Mouse (Mus musculus): ENCODE measurements around the gene D430041D05Rik. TPM values are rescaled to one million over a fixed set of nuclear protein-coding genes. Genes with fewer than 3 reads are reported as not detected.

Gene D430041D05Rik
- polyA plus RNA-seq, 1 experiment from 2014 or later: 0.06 TPM

GRCm38 (mm10) chr2:104408351-104408750 lies 2.5 kb downstream of the D430041D05Rik start:
- H3K27me3 ChIP-seq: peaks cover 69% of the 10 kb centered on the region
- no peaks in the 10 kb centered on the region for H3K9me3 ChIP-seq (replicated peaks)
- no peaks in the 10 kb centered on the region for H3K36me3 ChIP-seq
- ATAC-seq (replicated peaks; ENCODE audit: insufficient number of reproducible peaks, insufficient read depth, low FRiP score, low read depth): no peak
- no peak overlapping the region for H3K4me2 ChIP-seq
- 69% methylated on average over 7 of the region's 7 CpGs for WGBS
- H3K27ac ChIP-seq: no peak overlapping the region
- H3K9ac ChIP-seq: no peak overlapping the region
- no peak overlapping the region for H3K4me3 ChIP-seq
- H3K4me1 ChIP-seq (replicated peaks): peaks cover 16% of the 10 kb centered on the region

DNA sequence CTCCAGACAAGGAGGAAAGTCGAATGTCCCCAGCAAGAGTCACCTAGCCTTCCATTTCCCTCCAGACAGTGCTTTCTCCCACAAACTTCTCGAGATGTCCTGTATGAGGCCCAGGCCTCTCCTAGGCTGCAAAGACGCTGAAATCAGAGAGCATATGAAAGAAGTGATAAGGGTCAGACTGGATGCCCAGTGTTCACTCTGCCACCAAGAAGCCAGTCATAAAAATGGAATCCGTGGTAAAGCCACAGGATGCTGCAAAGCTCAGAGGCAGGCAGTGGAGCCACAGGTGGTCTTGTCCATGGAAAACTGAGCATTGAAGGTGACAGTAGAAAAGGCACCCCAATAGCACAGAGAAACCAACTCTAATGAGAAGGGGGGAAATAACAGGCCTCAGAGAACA lies 2.9 kb downstream of the D430041D05Rik start:
- H3K4me1 ChIP-seq (replicated peaks): peaks cover 16% of the 10 kb centered on the region
- H3K4me2 ChIP-seq: no peak overlapping the region
- no peak overlapping the region for H3K9ac ChIP-seq
- WGBS: 63% methylated on average over 4 of the region's 4 CpGs
- ATAC-seq (replicated peaks; ENCODE audit: insufficient number of reproducible peaks, insufficient read depth, low FRiP score, low read depth): no peak
- H3K9me3 ChIP-seq (replicated peaks): no peaks in the 10 kb centered on the region
- H3K27me3 ChIP-seq: peaks cover 65% of the 10 kb centered on the region
- H3K27ac ChIP-seq: no peak overlapping the region
- no peaks in the 10 kb centered on the region for H3K36me3 ChIP-seq
- no peak overlapping the region for H3K4me3 ChIP-seq

GRCm38 (mm10) chr2:104404036-104404435 lies 6.8 kb downstream of the D430041D05Rik start:
- no peaks in the 10 kb centered on the region for H3K4me1 ChIP-seq (replicated peaks)
- H3K27ac ChIP-seq: no peak overlapping the region
- peaks cover 26% of the 10 kb centered on the region for H3K27me3 ChIP-seq
- no peak overlapping the region for H3K4me2 ChIP-seq
- no peaks in the 10 kb centered on the region for H3K36me3 ChIP-seq
- no peak overlapping the region for H3K9ac ChIP-seq
- no peak overlapping the region for H3K4me3 ChIP-seq
- ATAC-seq (replicated peaks; ENCODE audit: insufficient number of reproducible peaks, insufficient read depth, low FRiP score, low read depth): no peak
- WGBS: 81% methylated on average over 6 of the region's 6 CpGs
- H3K9me3 ChIP-seq (replicated peaks): 0 out of 2 replicates have a peak, but pooled peaks cover 3% of the 10 kb centered on the region

- 0 out of 2 replicates have a peak, but pooled peaks cover 3% of the 10 kb centered on the region for H3K9me3 ChIP-seq (replicated peaks)
- no peak overlapping the region for H3K27ac ChIP-seq
- no peak for ATAC-seq (replicated peaks; ENCODE audit: insufficient number of reproducible peaks, insufficient read depth, low FRiP score, low read depth)
- no peak overlapping the region for H3K9ac ChIP-seq
- H3K4me2 ChIP-seq: no peak overlapping the region
- no peaks in the 10 kb centered on the region for H3K4me1 ChIP-seq (replicated peaks)
- H3K36me3 ChIP-seq: no peaks in the 10 kb centered on the region
- no peak overlapping the region for H3K4me3 ChIP-seq
- H3K27me3 ChIP-seq: no peaks in the 10 kb centered on the region
- WGBS: 75% methylated on average over 6 of the region's 6 CpGs
Measured at GRCm38 (mm10) chr2:104398651-104399290, 12.0 kb downstream of the D430041D05Rik start.

- no peak overlapping the region for H3K4me2 ChIP-seq
- H3K4me1 ChIP-seq (replicated peaks): no peaks in the 10 kb centered on the region
- H3K4me3 ChIP-seq: no peak overlapping the region
- 77% methylated on average over 9 of the region's 9 CpGs for WGBS
- H3K9ac ChIP-seq: no peak overlapping the region
- no peak overlapping the region for H3K27ac ChIP-seq
- 0 out of 2 replicates have a peak, but pooled peaks have one; percentile 18 for ATAC-seq (replicated peaks; ENCODE audit: insufficient number of reproducible peaks, insufficient read depth, low FRiP score, low read depth)
- H3K36me3 ChIP-seq: no peaks in the 10 kb centered on the region
- 0 out of 2 replicates have a peak, but pooled peaks cover 3% of the 10 kb centered on the region for H3K9me3 ChIP-seq (replicated peaks)
- H3K27me3 ChIP-seq: no peaks in the 10 kb centered on the region
Measured at GRCm38 (mm10) chr2:104395961-104396360, 14.9 kb downstream of the D430041D05Rik start.

DNA sequence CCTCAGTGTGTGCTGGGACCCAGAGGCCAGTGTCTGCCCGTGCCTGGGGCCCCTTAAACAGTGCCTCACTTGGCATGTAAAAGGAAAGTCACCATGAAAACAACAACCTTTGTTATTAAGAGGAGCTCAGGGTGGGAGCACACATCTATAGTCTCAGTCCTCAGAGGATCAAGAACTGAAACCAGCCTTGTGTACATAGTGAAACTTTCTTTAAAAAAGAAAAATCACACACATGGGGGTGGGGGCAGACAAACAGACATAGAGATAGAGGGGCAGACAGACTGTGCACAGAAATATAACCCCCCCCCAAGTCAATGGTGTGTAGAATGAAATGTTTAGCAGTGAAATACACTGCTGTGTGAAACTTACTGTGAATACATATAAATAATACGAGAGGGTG lies 16.0 kb downstream of the D430041D05Rik start:
- H3K27ac ChIP-seq: no peak overlapping the region
- no peak for ATAC-seq (replicated peaks; ENCODE audit: insufficient number of reproducible peaks, insufficient read depth, low FRiP score, low read depth)
- 59% methylated on average over 2 of the region's 2 CpGs for WGBS

DNA sequence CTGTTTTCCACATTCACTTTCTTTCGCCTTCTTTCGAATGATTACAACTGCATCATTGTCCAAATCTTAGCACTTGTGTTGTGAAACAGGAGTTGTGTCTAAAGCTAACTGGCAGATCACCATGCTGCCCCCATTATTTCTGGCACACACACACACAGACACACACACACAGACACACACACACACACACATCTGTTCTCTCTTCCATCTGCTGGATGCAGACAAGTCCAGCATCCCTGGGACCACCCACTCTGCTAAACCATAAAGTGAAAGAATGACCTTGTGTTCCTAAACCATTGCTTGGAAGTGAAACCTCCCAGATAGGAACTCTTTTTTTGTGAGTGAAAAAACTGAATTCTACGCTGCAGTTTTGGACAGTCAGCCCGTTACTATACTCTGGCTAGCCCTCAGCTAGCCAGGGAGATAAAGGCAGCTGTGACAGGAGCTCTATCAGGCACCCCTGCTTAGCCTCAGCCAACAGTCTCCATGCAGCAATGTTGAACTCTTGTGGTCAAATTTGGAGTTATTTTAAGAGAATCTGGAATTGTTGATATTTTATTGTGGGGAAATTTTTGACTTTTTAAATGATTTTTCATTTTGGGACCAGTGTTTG lies 18.0 kb downstream of the D430041D05Rik start:
- Histone ChIP-seq H3K4me2 (no peak overlapping the region), H3K27ac (no peak overlapping the region), H3K36me3 (no peaks in the 10 kb centered on the region), H3K9ac (no peak overlapping the region), H3K9me3 (replicated peaks) (no peaks in the 10 kb centered on the region), H3K4me1 (replicated peaks) (no peaks in the 10 kb centered on the region), H3K4me3 (no peak overlapping the region), H3K27me3 (no peaks in the 10 kb centered on the region)
- no peak for ATAC-seq (replicated peaks; ENCODE audit: insufficient number of reproducible peaks, insufficient read depth, low FRiP score, low read depth)
- WGBS: 56% methylated on average over 4 of the region's 4 CpGs

More for the DNA sequence above, 16.0 kb downstream of the D430041D05Rik start:
- no peak overlapping the region for H3K9ac ChIP-seq
- no peaks in the 10 kb centered on the region for H3K4me1 ChIP-seq (replicated peaks)
- H3K9me3 ChIP-seq (replicated peaks): no peaks in the 10 kb centered on the region
- no peak overlapping the region for H3K4me3 ChIP-seq
- no peak overlapping the region for H3K4me2 ChIP-seq
- no peaks in the 10 kb centered on the region for H3K36me3 ChIP-seq
- no peaks in the 10 kb centered on the region for H3K27me3 ChIP-seq

DNA sequence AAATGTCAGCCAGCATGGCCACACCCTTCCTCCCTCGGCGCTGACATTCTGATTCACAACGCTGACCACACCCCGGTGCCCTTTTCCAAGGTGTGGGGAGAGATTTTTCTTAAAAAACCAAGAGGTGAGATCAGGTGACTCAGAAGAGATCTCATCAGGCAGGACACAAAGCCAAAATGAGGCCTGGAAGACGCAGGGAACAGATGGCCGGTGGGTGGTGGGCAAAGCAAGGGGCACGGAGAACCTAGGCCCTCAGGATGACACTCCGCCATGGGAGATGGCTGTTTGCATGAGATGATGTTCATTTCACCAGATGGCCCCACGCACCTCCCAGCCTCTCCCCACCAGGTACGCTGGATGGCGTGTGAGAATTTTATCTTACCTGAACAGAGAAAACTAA lies 21.6 kb downstream of the D430041D05Rik start:
- Histone ChIP-seq H3K27me3 (no peaks in the 10 kb centered on the region), H3K4me2 (no peak overlapping the region), H3K36me3 (no peaks in the 10 kb centered on the region), H3K9me3 (replicated peaks) (no peaks in the 10 kb centered on the region), H3K9ac (no peak overlapping the region), H3K4me1 (replicated peaks) (no peaks in the 10 kb centered on the region), H3K27ac (no peak overlapping the region), H3K4me3 (no peak overlapping the region)
- ATAC-seq (replicated peaks; ENCODE audit: insufficient number of reproducible peaks, insufficient read depth, low FRiP score, low read depth): no peak
- WGBS: 86% methylated on average over 11 of the region's 11 CpGs

DNA sequence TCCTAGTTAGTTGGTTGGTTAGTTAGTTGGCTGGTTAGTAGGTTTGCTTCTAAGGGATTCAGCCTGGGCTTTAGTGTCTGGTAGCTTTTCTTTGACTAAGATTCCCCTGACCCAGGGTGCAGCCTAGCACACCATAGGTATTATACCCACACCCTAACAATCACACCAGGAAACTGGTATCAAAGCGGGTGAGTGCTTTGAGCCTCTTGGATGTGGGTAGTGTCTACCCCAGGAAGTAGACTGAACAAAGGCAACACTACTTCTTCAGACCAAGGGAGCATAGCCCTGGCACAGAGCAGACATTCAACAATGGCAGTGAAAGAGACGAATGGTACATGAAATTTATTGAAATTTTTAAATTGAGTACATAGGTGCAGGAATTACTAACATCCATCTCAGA lies 24.9 kb downstream of the D430041D05Rik start:
- Histone ChIP-seq H3K36me3 (no peaks in the 10 kb centered on the region), H3K4me1 (replicated peaks) (no peaks in the 10 kb centered on the region), H3K9me3 (replicated peaks) (no peaks in the 10 kb centered on the region), H3K4me2 (no peak overlapping the region), H3K4me3 (no peak overlapping the region), H3K27me3 (no peaks in the 10 kb centered on the region), H3K27ac (no peak overlapping the region), H3K9ac (no peak overlapping the region)
- ATAC-seq (replicated peaks; ENCODE audit: insufficient number of reproducible peaks, insufficient read depth, low FRiP score, low read depth): no peak
- 88% methylated on average over 2 of the region's 2 CpGs for whole genome bisulfite sequencing

GRCm38 (mm10) chr2:104383589-104383988 lies 27.2 kb downstream of the D430041D05Rik start:
- Histone ChIP-seq H3K9me3 (replicated peaks) (no peaks in the 10 kb centered on the region), H3K9ac (no peak overlapping the region), H3K4me3 (no peak overlapping the region), H3K27ac (no peak overlapping the region), H3K4me2 (no peak overlapping the region), H3K27me3 (peaks cover 11% of the 10 kb centered on the region; the same call in 1 of the 2 replicates), H3K4me1 (replicated peaks) (no peaks in the 10 kb centered on the region), H3K36me3 (no peaks in the 10 kb centered on the region)
- WGBS: 84% methylated on average over 4 of the region's 4 CpGs
- ATAC-seq (replicated peaks; ENCODE audit: insufficient number of reproducible peaks, insufficient read depth, low FRiP score, low read depth): no peak

DNA sequence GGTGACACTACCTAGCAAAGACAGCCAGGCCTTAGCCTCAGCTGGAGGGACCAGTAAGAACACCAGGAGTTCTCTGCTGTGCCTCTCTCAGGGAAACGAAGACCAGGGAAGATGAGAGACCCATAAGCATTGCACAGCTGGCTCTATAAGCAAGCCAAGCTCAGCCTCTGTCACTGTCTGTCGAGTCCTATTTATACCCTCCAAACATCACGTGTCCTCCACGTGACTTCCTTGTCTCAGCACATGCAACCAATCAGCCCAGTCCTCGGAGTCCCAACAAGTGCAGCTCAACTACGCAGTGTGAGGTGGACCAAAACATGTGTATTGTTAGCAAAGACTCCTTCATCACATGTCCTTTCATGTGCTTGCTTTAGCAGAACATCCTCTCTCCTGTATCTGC lies 28.0 kb downstream of the D430041D05Rik start:
- no peak for ATAC-seq (replicated peaks; ENCODE audit: insufficient number of reproducible peaks, insufficient read depth, low FRiP score, low read depth)
- 68% methylated on average over 6 of the region's 6 CpGs for WGBS

GRCm38 (mm10) chr2:104379304-104379703 lies 31.5 kb downstream of the D430041D05Rik start:
- Histone ChIP-seq H3K4me2 (no peak overlapping the region), H3K9ac (no peak overlapping the region), H3K27ac (no peak overlapping the region), H3K9me3 (replicated peaks) (no peaks in the 10 kb centered on the region), H3K27me3 (peaks cover 11% of the 10 kb centered on the region; the same call in 1 of the 2 replicates), H3K4me1 (replicated peaks) (no peaks in the 10 kb centered on the region), H3K4me3 (no peak overlapping the region), H3K36me3 (no peaks in the 10 kb centered on the region)
- WGBS: 16% methylated on average over 7 of the region's 7 CpGs
- ATAC-seq (replicated peaks; ENCODE audit: insufficient number of reproducible peaks, insufficient read depth, low FRiP score, low read depth): no peak

More for the DNA sequence above, 28.0 kb downstream of the D430041D05Rik start:
- Histone ChIP-seq H3K4me1 (replicated peaks) (no peaks in the 10 kb centered on the region), H3K9ac (no peak overlapping the region), H3K9me3 (replicated peaks) (no peaks in the 10 kb centered on the region), H3K4me3 (no peak overlapping the region), H3K4me2 (no peak overlapping the region), H3K36me3 (no peaks in the 10 kb centered on the region), H3K27me3 (peaks cover 11% of the 10 kb centered on the region; the same call in 1 of the 2 replicates), H3K27ac (no peak overlapping the region)
